Mouse (Mus musculus): ENCODE measurements around the gene Ssr1. TPM values are rescaled to one million over a fixed set of nuclear protein-coding genes. Genes with fewer than 3 reads are reported as not detected.

Ssr1 gene
- polyA plus RNA-seq, 1 experiment: 44.7 TPM

GRCm38 (mm10) chr13:37940649-37941048 lies 53.4 kb downstream of the Ssr1 start:
- Histone ChIP-seq H3ac (ENCODE audit: control insufficient read depth, insufficient read length) (no peak overlapping the region), H3K79me2 (ENCODE audit: control insufficient read depth, insufficient read depth) (no peaks in the 10 kb centered on the region), H3K27me3 (ENCODE audit: control insufficient read depth, insufficient read depth, insufficient read length) (no peaks in the 10 kb centered on the region), H3K4me3 (no peak overlapping the region), H3K36me3 (ENCODE audit: control insufficient read depth, insufficient read depth) (peaks cover 34% of the 10 kb centered on the region), H3K4me2 (ENCODE audit: low read depth) (no peak overlapping the region)
- no peak for TF ChIP-seq TCF3 (IDR thresholded peaks at IDR 0.05; ENCODE audit: insufficient read length, low read depth)
- TF ChIP-seq TCF12 (IDR thresholded peaks at IDR 0.05; ENCODE audit: insufficient read depth, poor library complexity, severe bottlenecking): no peak
- TF ChIP-seq SRF (IDR thresholded peaks at IDR 0.05; ENCODE audit: control insufficient read depth, insufficient read length, low read depth): no peak
- no peak for TF ChIP-seq REST (IDR thresholded peaks at IDR 0.05; ENCODE audit: insufficient read depth, insufficient read length)
- no peak for TF ChIP-seq CEBPB (IDR thresholded peaks at IDR 0.05; ENCODE audit: insufficient read depth, poor library complexity, severe bottlenecking)
- no peak for TF ChIP-seq MAX (IDR thresholded peaks at IDR 0.05; ENCODE audit: low read depth)
- no peak for TF ChIP-seq POLR2AphosphoS2 (IDR thresholded peaks at IDR 0.05; ENCODE audit: insufficient read length, low read depth)
- TF ChIP-seq E2F4 (IDR thresholded peaks at IDR 0.05; ENCODE audit: insufficient read depth): no peak
- no peak for TF ChIP-seq MYOG (IDR thresholded peaks at IDR 0.05; ENCODE audit: control insufficient read depth in 1 of 3, insufficient read depth in 1 of 3, insufficient read length in 2 of 3, low read depth in 2 of 3)
- TF ChIP-seq MYOD1 (IDR thresholded peaks at IDR 0.05; ENCODE audit: control insufficient read depth in 1 of 3, insufficient read length in 2 of 3, low read depth in 2 of 3): no peak
- no peak for TF ChIP-seq USF1 (IDR thresholded peaks at IDR 0.05; ENCODE audit: low read depth)
- TF ChIP-seq POLR2A (IDR thresholded peaks at IDR 0.05; ENCODE audit: insufficient read length, low read depth): no peak

DNA sequence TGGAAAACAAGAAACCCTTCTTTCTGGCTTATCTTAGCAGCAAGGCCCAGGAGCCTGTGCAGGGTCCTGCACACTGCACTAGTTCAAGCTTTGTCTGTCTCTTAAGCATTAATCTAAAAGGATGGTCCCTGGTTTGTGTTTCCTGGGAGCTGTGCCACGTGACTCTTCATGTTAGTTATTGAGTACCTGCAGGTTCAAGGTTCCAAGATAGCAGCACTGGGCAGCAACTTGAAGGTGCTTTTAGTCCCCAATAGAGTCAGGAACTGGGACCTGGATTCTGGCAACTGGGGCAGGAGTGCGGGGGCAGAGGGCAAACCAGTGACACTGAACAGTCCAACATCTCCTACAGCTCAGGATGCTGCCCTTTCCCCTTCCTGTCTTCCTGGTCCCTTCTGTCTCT lies 53.9 kb downstream of the Ssr1 start:
- TF ChIP-seq TCF12 (IDR thresholded peaks at IDR 0.05; ENCODE audit: insufficient read depth, poor library complexity, severe bottlenecking): no peak
- no peak for TF ChIP-seq TCF3 (IDR thresholded peaks at IDR 0.05; ENCODE audit: insufficient read length, low read depth)
- H3K4me2 ChIP-seq (ENCODE audit: low read depth): no peak overlapping the region
- no peaks in the 10 kb centered on the region for H3K27me3 ChIP-seq (ENCODE audit: control insufficient read depth, insufficient read depth, insufficient read length)
- H3K79me2 ChIP-seq (ENCODE audit: control insufficient read depth, insufficient read depth): no peaks in the 10 kb centered on the region
- no peak overlapping the region for H3ac ChIP-seq (ENCODE audit: control insufficient read depth, insufficient read length)
- H3K36me3 ChIP-seq (ENCODE audit: control insufficient read depth, insufficient read depth): peaks cover 37% of the 10 kb centered on the region
- no peak overlapping the region for H3K4me3 ChIP-seq

DNA sequence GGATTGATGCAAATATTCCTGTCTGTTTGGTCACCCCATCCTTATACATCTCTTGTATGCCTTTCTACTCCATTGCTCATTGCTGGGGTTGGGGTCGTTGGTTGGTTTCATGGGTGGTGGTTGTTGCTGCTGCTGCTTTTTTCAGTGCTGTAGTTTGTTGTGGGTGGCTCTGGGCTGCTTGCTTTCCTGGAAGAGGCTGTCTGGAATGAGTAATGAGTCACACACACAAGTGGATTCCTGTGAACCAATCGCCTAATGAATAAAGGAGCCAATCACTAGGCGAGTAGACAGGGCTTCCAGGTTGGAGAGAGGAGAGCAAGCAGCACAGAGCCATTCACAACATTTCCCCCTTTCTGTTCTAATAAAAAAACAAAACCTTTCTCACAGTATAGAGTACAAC lies 57.7 kb downstream of the Ssr1 start:
- TF ChIP-seq E2F4 (IDR thresholded peaks at IDR 0.05; ENCODE audit: insufficient read depth) (no peak), TCF3 (IDR thresholded peaks at IDR 0.05; ENCODE audit: insufficient read length, low read depth) (no peak), SRF (IDR thresholded peaks at IDR 0.05; ENCODE audit: control insufficient read depth, insufficient read length, low read depth) (no peak), USF1 (IDR thresholded peaks at IDR 0.05; ENCODE audit: low read depth) (no peak)
- H3ac ChIP-seq (ENCODE audit: control insufficient read depth, insufficient read length): no peak overlapping the region
- H3K4me2 ChIP-seq (ENCODE audit: low read depth): no peak overlapping the region
- H3K27me3 ChIP-seq (ENCODE audit: control insufficient read depth, insufficient read depth, insufficient read length): no peaks in the 10 kb centered on the region
- H3K79me2 ChIP-seq (ENCODE audit: control insufficient read depth, insufficient read depth): no peaks in the 10 kb centered on the region
- no peak overlapping the region for H3K4me3 ChIP-seq
- peaks cover 59% of the 10 kb centered on the region for H3K36me3 ChIP-seq (ENCODE audit: control insufficient read depth, insufficient read depth)

DNA sequence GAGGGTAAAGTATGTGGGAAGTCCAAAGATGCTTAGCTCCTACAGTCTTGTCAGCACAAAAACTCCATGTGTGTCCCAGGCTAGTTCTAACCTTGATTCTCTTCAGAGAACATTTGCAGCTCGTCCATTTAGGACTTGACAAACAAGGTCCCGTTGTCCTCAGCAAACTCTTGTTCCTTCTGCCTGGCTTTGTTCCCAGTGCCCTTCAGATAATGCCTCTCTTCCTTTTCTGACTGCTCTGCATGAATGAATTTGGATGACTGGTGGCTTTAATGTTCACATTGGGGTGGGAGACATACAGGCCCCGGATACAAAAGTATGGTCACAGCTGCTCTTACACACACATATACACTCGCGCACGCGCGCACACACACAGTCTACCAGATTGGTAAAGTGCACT lies 59.1 kb downstream of the Ssr1 start:
- TF ChIP-seq MYOD1 (IDR thresholded peaks at IDR 0.05; ENCODE audit: control insufficient read depth in 1 of 3, insufficient read length in 2 of 3, low read depth in 2 of 3) (no peak), MAX (IDR thresholded peaks at IDR 0.05; ENCODE audit: low read depth) (no peak), TCF12 (IDR thresholded peaks at IDR 0.05; ENCODE audit: insufficient read depth, poor library complexity, severe bottlenecking) (no peak), TCF3 (IDR thresholded peaks at IDR 0.05; ENCODE audit: insufficient read length, low read depth) (no peak), E2F4 (IDR thresholded peaks at IDR 0.05; ENCODE audit: insufficient read depth) (no peak), MYOG (IDR thresholded peaks at IDR 0.05; ENCODE audit: control insufficient read depth in 1 of 3, insufficient read depth in 1 of 3, insufficient read length in 2 of 3, low read depth in 2 of 3) (no peak), REST (IDR thresholded peaks at IDR 0.05; ENCODE audit: insufficient read depth, insufficient read length) (no peak), CEBPB (IDR thresholded peaks at IDR 0.05; ENCODE audit: insufficient read depth, poor library complexity, severe bottlenecking) (no peak), USF1 (IDR thresholded peaks at IDR 0.05; ENCODE audit: low read depth) (no peak), POLR2A (IDR thresholded peaks at IDR 0.05; ENCODE audit: insufficient read length, low read depth) (no peak), SRF (IDR thresholded peaks at IDR 0.05; ENCODE audit: control insufficient read depth, insufficient read length, low read depth) (no peak), POLR2AphosphoS2 (IDR thresholded peaks at IDR 0.05; ENCODE audit: insufficient read length, low read depth) (no peak)
- Histone ChIP-seq H3K27me3 (ENCODE audit: control insufficient read depth, insufficient read depth, insufficient read length) (no peaks in the 10 kb centered on the region), H3ac (ENCODE audit: control insufficient read depth, insufficient read length) (no peak overlapping the region), H3K4me3 (no peak overlapping the region), H3K36me3 (ENCODE audit: control insufficient read depth, insufficient read depth) (peaks cover 65% of the 10 kb centered on the region), H3K4me2 (ENCODE audit: low read depth) (no peak overlapping the region), H3K79me2 (ENCODE audit: control insufficient read depth, insufficient read depth) (no peaks in the 10 kb centered on the region)

GRCm38 (mm10) chr13:37934075-37934474 lies 59.9 kb downstream of the Ssr1 start:
- TF ChIP-seq TCF12 (IDR thresholded peaks at IDR 0.05; ENCODE audit: insufficient read depth, poor library complexity, severe bottlenecking) (no peak), REST (IDR thresholded peaks at IDR 0.05; ENCODE audit: insufficient read depth, insufficient read length) (no peak)
- Histone ChIP-seq H3K27me3 (ENCODE audit: control insufficient read depth, insufficient read depth, insufficient read length) (no peaks in the 10 kb centered on the region), H3K4me3 (no peak overlapping the region), H3K79me2 (ENCODE audit: control insufficient read depth, insufficient read depth) (no peaks in the 10 kb centered on the region), H3K36me3 (ENCODE audit: control insufficient read depth, insufficient read depth) (peaks cover 72% of the 10 kb centered on the region), H3ac (ENCODE audit: control insufficient read depth, insufficient read length) (no peak overlapping the region), H3K4me2 (ENCODE audit: low read depth) (no peak overlapping the region)

Measured in myocyte (in vitro differentiated cells).